In genomic region chr5:125574886-125575285, GRCm38 (mm10) we compare ENCODE assay signal across 16 mouse cellular contexts. TPM values are rescaled to one million over a fixed set of nuclear protein-coding genes. Genes with fewer than 3 reads are reported as not detected.
A peak's percentile ranks its signal among the peaks of the same experiment; 100 is the strongest.
DNase-seq lines count a peak whose midpoint lies in the region; ATAC-seq and TF ChIP-seq lines count a peak whose summit lies in the region.
"Had no signal": no experiment of that assay in that cellular context is flagged by ENCODE, and none has a peak within 500 bp of the region (broad histone marks: within the 10 kb centered on the region; RNA-seq: fewer than 3 reads in every experiment).

No protein-coding gene starts in this region.

- no peaks in the 10 kb centered on the region for H3K36me3 ChIP-seq in midbrain, embryonic 11.5 days (ENCODE audit: control insufficient read depth, insufficient read depth, low read length)
- H3K36me3 ChIP-seq in midbrain, embryonic 16.5 days (ENCODE audit: control insufficient read depth, insufficient read depth, low read length) = no peaks in the 10 kb centered on the region
- H3K36me3 ChIP-seq in forebrain, embryonic 14.5 days (ENCODE audit: control insufficient read depth, insufficient read depth, low read length) = no peaks in the 10 kb centered on the region
- H3K36me3 ChIP-seq: intestine, embryonic 15.5 days; liver, embryonic 15.5 days had no signal

- no peak overlapping the region for H3K4me2 ChIP-seq in midbrain, embryonic 11.5 days
- H3K4me2 ChIP-seq in midbrain, embryonic 16.5 days (ENCODE audit: low read length) = no peak overlapping the region
- no peak overlapping the region for H3K4me2 ChIP-seq in forebrain, embryonic 14.5 days (ENCODE audit: low read length)
- H3K4me2 ChIP-seq: intestine, embryonic 15.5 days; liver, embryonic 15.5 days had no signal

- no peaks in the 10 kb centered on the region for H3K9me3 ChIP-seq in midbrain, embryonic 11.5 days (ENCODE audit: control insufficient read depth, low read length)
- no peaks in the 10 kb centered on the region for H3K9me3 ChIP-seq in midbrain, embryonic 16.5 days (replicated peaks; ENCODE audit: control insufficient read depth, low read length, poor library complexity, severe bottlenecking)
- H3K9me3 ChIP-seq in forebrain, embryonic 14.5 days (replicated peaks; ENCODE audit: control insufficient read depth, low read length) = no peaks in the 10 kb centered on the region
- H3K9me3 ChIP-seq: intestine, embryonic 15.5 days; liver, embryonic 15.5 days had no signal

- TF ChIP-seq POLR2A in brain, embryonic 14.5 days (IDR thresholded peaks at IDR 0.05; ENCODE audit: borderline replicate concordance, extremely low read depth, insufficient read depth, insufficient read length, poor library complexity, severe bottlenecking) = no peak

- no peak for ATAC-seq in midbrain, embryonic 11.5 days (ENCODE audit: low FRiP score)
- no peak for ATAC-seq in midbrain, embryonic 16.5 days
- no peak; the same call in 1 of the 2 replicates for ATAC-seq in forebrain, embryonic 14.5 days
- ATAC-seq: intestine, embryonic 15.5 days had no signal

- 3% methylated on average over 8 of the region's 8 CpGs for WGBS in midbrain, embryonic 11.5 days
- WGBS in midbrain, embryonic 16.5 days = 2% methylated on average over 8 of the region's 8 CpGs
- WGBS in forebrain, embryonic 14.5 days = 3% methylated on average over 8 of the region's 8 CpGs

- H3K9ac ChIP-seq in midbrain, embryonic 11.5 days (ENCODE audit: low read length) = no peak overlapping the region
- H3K9ac ChIP-seq in midbrain, embryonic 16.5 days (ENCODE audit: low read depth, low read length) = no peak overlapping the region
- H3K9ac ChIP-seq in forebrain, embryonic 14.5 days (ENCODE audit: low read length) = no peak overlapping the region
- H3K9ac ChIP-seq: intestine, embryonic 15.5 days; liver, embryonic 15.5 days had no signal

- no peaks in the 10 kb centered on the region; the same call in 1 of the 2 replicates for H3K4me1 ChIP-seq in midbrain, embryonic 11.5 days (ENCODE audit: control insufficient read depth, insufficient read depth, low read length)
- peaks cover 10% of the 10 kb centered on the region for H3K4me1 ChIP-seq in midbrain, embryonic 16.5 days (ENCODE audit: control insufficient read depth, insufficient read depth, low read length)
- peaks cover 6% of the 10 kb centered on the region; the same call in 1 of the 2 replicates for H3K4me1 ChIP-seq in forebrain, embryonic 14.5 days (ENCODE audit: control insufficient read depth, insufficient read depth, low read length)
- H3K4me1 ChIP-seq: intestine, embryonic 15.5 days; liver, embryonic 15.5 days had no signal

- TF ChIP-seq CTCF in brain, embryonic 14.5 days (IDR thresholded peaks at IDR 0.05; ENCODE audit: borderline replicate concordance, extremely low read depth, insufficient read depth, insufficient read length) = no peak

- H3K27me3 ChIP-seq in midbrain, embryonic 11.5 days (ENCODE audit: control insufficient read depth, insufficient read depth, low read length) = no peaks in the 10 kb centered on the region
- H3K27me3 ChIP-seq in midbrain, embryonic 16.5 days (ENCODE audit: control insufficient read depth, insufficient read depth, low read depth, low read length) = no peaks in the 10 kb centered on the region
- no peaks in the 10 kb centered on the region for H3K27me3 ChIP-seq in forebrain, embryonic 14.5 days (replicated peaks; ENCODE audit: control insufficient read depth, insufficient read depth, low read length)
- H3K27me3 ChIP-seq: intestine, embryonic 15.5 days; liver, embryonic 15.5 days had no signal

- no peak overlapping the region for H3K4me3 ChIP-seq in midbrain, embryonic 11.5 days (ENCODE audit: low read depth, low read length)
- H3K4me3 ChIP-seq in midbrain, embryonic 16.5 days (ENCODE audit: low read depth, low read length) = no peak overlapping the region
- H3K4me3 ChIP-seq in forebrain, embryonic 14.5 days (ENCODE audit: low read depth, low read length) = no peak overlapping the region
- H3K4me3 ChIP-seq: heart, adult 2 months; intestine, embryonic 15.5 days; liver, embryonic 15.5 days had no signal

- no peak overlapping the region for H3K27ac ChIP-seq in midbrain, embryonic 11.5 days (ENCODE audit: low read depth, low read length)
- no peak overlapping the region for H3K27ac ChIP-seq in midbrain, embryonic 16.5 days (ENCODE audit: low read length)
- H3K27ac ChIP-seq in forebrain, embryonic 14.5 days (ENCODE audit: low read depth, low read length) = no peak overlapping the region
- H3K27ac ChIP-seq: heart, adult 2 months; intestine, embryonic 15.5 days; kidney, postnatal 0 days; liver, embryonic 15.5 days had no signal

- DNase-seq in midbrain, embryonic 11.5 days (ENCODE audit: low spot score, missing footprints) = peak; percentile 86
- DNase-seq in brain, embryonic 14.5 days (ENCODE audit: low read depth) = peak; percentile 61
- peak; percentile 41 for DNase-seq in forebrain, embryonic 14.5 days (ENCODE audit: low spot score)
- peak; percentile 47 for DNase-seq in retina, embryonic 14.5 days (ENCODE audit: low spot score)
- no peak for DNase-seq in testis, postnatal 14 days (ENCODE audit: low spot score)
- no peak for DNase-seq in urinary bladder, adult 18-20 months (ENCODE audit: low spot score in 2 of 2)
- DNase-seq: adrenal gland, adult 2 months; cerebellum, postnatal 10 days; heart, adult 2 months; lung, postnatal 36 days; thymus, adult 2 months had no signal

RNA-seq across cellular contexts. Expression of gene Tmem132b, which starts 43.3 kb away (rescaled TPM):
- polyA plus RNA-seq in midbrain, embryonic 11.5 days (2014; fragmentation: Nextera tagmentation; extraction: Ambion mirVana) = 0.42 and 0.50 TPM in 2 replicates
- polyA plus RNA-seq in midbrain, embryonic 16.5 days (2015; fragmentation: Nextera tagmentation; extraction: Ambion mirVana) = 5.5 and 6.6 TPM in 2 replicates
- 4.6 and 8.2 TPM in 2 replicates for polyA plus RNA-seq in brain, embryonic 14.5 days (2012; rRNA removed)
- 3.1 and 4.4 TPM in 2 replicates for polyA plus RNA-seq in forebrain, embryonic 14.5 days (2014; fragmentation: Nextera tagmentation; extraction: Ambion mirVana)
- polyA plus RNA-seq: heart, adult 2 months; heart, postnatal 0 days; liver, embryonic 15.5 days had no signal

Comparison
In these comparisons a context has a peak if more than half of its experiments do, and no peak if none do; other contexts are left out.
1. DNase-seq: peak in midbrain, embryonic 11.5 days (single experiment), brain, embryonic 14.5 days (single experiment), forebrain, embryonic 14.5 days (single experiment) and retina, embryonic 14.5 days (single experiment); none in testis, postnatal 14 days (single experiment) and urinary bladder, adult 18-20 months (0 of 2).